Mouse (Mus musculus) midbrain, embryonic 14.5 days (tissue): ENCODE results near the gene Tesc. TPM values are rescaled to one million over a fixed set of nuclear protein-coding genes. Genes with fewer than 3 reads are reported as not detected.

Source experiments
- ATAC-seq: fragments of 200-750 bp; cut with Nextera tagmentation; 2 replicates; pipeline ENCODE4 v1.8.0; 2017; ENCODE audit warnings: moderate number of reproducible peaks, moderate library complexity; ENCODE audit not compliant: low FRiP score, low TSS enrichment
- DNase-seq: peaks from one replicate; pipeline ENCODE4 v3.0.0-alpha.2; 2015
- H3K27ac ChIP-seq: fragments of 300-500 bp; sonication (generic); replicated peaks from 2 replicates; pipeline ENCODE4 v1.5.1; 2014; ENCODE audit warnings: mild to moderate bottlenecking, low read depth, low read length, moderate library complexity
- H3K27me3 ChIP-seq: fragments of 300-500 bp; sonication (generic); 2 replicates; pipeline ENCODE4 v1.6.1; 2014; ENCODE audit warnings: low read length, control low read depth, mixed read lengths; ENCODE audit not compliant: control insufficient read depth, insufficient read depth
- H3K36me3 ChIP-seq: fragments of 300-500 bp; sonication (generic); 2 replicates; pipeline ENCODE4 v1.6.1; 2014; ENCODE audit warnings: low read length, control low read depth; ENCODE audit not compliant: control insufficient read depth, insufficient read depth
- H3K4me1 ChIP-seq: fragments of 300-500 bp; sonication (generic); 2 replicates; pipeline ENCODE4 v1.6.1; 2014; ENCODE audit warnings: mild to moderate bottlenecking, antibody characterized with exemption, low read length, control low read depth; ENCODE audit not compliant: control insufficient read depth, insufficient read depth
- H3K4me2 ChIP-seq: fragments of 300-500 bp; sonication (generic); 2 replicates; pipeline ENCODE4 v1.6.1; 2014; ENCODE audit warnings: mild to moderate bottlenecking, low read length, moderate library complexity
- H3K4me3 ChIP-seq: fragments of 300-500 bp; sonication (generic); replicated peaks from 2 replicates; pipeline ENCODE4 v1.5.1; 2014; ENCODE audit warnings: low read depth, low read length
- H3K9ac ChIP-seq: fragments of 300-500 bp; sonication (generic); replicated peaks from 2 replicates; pipeline ENCODE4 v1.6.1; 2014; ENCODE audit warnings: mild to moderate bottlenecking, low read length, moderate library complexity
- H3K9me3 ChIP-seq: fragments of 300-500 bp; sonication (generic); 2 replicates; pipeline ENCODE4 v1.6.1; 2016; ENCODE audit warnings: low read length, control low read depth, mixed read lengths; ENCODE audit not compliant: control insufficient read depth
- WGBS: fragments of 180-500 bp; shearing (Covaris S2); extraction: QIAGEN DNeasy Blood & Tissue Kit; methylation state at CpG from one replicate; pipeline ENCODE4 v1.1.7; 2014; 5-methylcytosine and 5-hydroxymethylcytosine counted together
- polyA plus RNA-seq: library from polyadenylated mRNA; unstranded; fragments of >200 nt; fragmentation: Nextera tagmentation; extraction: Ambion mirVana; gene quantifications from 2 replicates; pipeline ENCODE4 v1.2.1, GENCODE M21; 2014

The Tesc gene
- polyA plus RNA-seq, 1 experiment from 2014 or later = 4.9 TPM

- no peak overlapping the region for H3K9ac ChIP-seq
- H3K4me2 ChIP-seq = no peak overlapping the region
- peaks cover 10% of the 10 kb centered on the region; the same call in 1 of the 2 replicates for H3K4me1 ChIP-seq
- no peaks in the 10 kb centered on the region for H3K9me3 ChIP-seq
- DNase-seq = no peak
- WGBS = 83% methylated on average over 8 of the region's 8 CpGs
- peaks cover 16% of the 10 kb centered on the region for H3K36me3 ChIP-seq
- H3K27ac ChIP-seq = peak overlapping the region; percentile 45
- no peak overlapping the region for H3K4me3 ChIP-seq
- H3K27me3 ChIP-seq = no peaks in the 10 kb centered on the region
- ATAC-seq = no peak
These were observed 72.4 kb downstream of the Tesc start for GRCm38 (mm10) chr5:118099870-118100478.

- WGBS = 84% methylated on average over 8 of the region's 8 CpGs
- Histone ChIP-seq H3K36me3 (peaks cover 25% of the 10 kb centered on the region), H3K4me2 (no peak overlapping the region), H3K9ac (no peak overlapping the region), H3K9me3 (no peaks in the 10 kb centered on the region), H3K27ac (no peak overlapping the region), H3K4me1 (peaks cover 16% of the 10 kb centered on the region), H3K27me3 (no peaks in the 10 kb centered on the region), H3K4me3 (no peak overlapping the region)
- DNase-seq (no peak), ATAC-seq (no peak)
These were observed 78.0 kb downstream of the Tesc start for GRCm38 (mm10) chr5:118105536-118105935.

GRCm38 (mm10) chr5:118106667-118107066 lies 79.1 kb downstream of the Tesc start:
- ATAC-seq = no peak
- Histone ChIP-seq H3K27me3 (no peaks in the 10 kb centered on the region), H3K9me3 (no peaks in the 10 kb centered on the region), H3K27ac (no peak overlapping the region), H3K36me3 (peaks cover 33% of the 10 kb centered on the region), H3K4me2 (no peak overlapping the region), H3K4me1 (peaks cover 16% of the 10 kb centered on the region), H3K4me3 (no peak overlapping the region), H3K9ac (no peak overlapping the region)
- 96% methylated on average over 10 of the region's 10 CpGs for WGBS
- no peak for DNase-seq

DNA sequence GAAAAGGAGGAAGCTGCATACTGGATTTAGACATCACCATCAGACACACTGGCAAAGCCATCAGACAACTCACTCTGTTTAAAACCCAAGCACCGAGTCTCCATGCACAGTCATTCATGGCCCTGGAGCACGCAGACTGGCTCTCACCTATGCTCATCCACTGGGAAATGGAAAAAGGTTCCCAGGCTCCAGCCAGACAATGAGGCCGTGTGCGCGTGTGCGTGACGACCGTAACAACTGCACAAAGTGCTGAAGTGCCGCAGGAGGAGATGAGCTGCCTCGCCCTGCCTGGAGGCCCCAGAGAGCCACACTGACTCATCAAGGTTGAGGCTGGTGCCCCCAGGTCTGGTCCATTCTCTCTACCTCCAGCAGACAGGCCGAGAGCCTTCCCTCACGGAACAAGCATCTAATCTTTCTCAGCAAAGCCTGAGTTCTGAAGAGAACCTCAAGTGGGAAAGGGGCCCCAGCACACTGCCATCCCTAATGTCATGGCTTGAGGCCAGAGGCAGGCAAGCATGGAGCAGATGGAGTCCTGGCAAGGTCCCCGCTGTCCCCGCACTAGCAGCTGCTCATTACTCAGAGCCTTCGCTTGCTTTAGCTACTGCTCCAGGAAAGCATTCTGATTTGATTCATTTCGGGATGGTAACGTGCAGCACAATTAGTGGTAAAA lies 80.7 kb downstream of the Tesc start:
- peak overlapping the region; percentile 67 for H3K27ac ChIP-seq
- peaks cover 16% of the 10 kb centered on the region for H3K4me1 ChIP-seq
- H3K27me3 ChIP-seq = no peaks in the 10 kb centered on the region
- H3K9ac ChIP-seq = no peak overlapping the region
- H3K4me3 ChIP-seq = no peak overlapping the region
- H3K9me3 ChIP-seq = no peaks in the 10 kb centered on the region
- 52% methylated on average over 17 of the region's 17 CpGs for WGBS
- no peak overlapping the region for H3K4me2 ChIP-seq
- ATAC-seq = peak; percentile 53; the same call in 1 of the 2 replicates
- DNase-seq = peak; percentile 61
- peaks cover 33% of the 10 kb centered on the region for H3K36me3 ChIP-seq

- H3K27ac ChIP-seq = peak overlapping the region; percentile 67
- H3K9ac ChIP-seq = no peak overlapping the region
- no peaks in the 10 kb centered on the region for H3K27me3 ChIP-seq
- DNase-seq = no peak
- ATAC-seq = no peak
- H3K36me3 ChIP-seq = peaks cover 33% of the 10 kb centered on the region
- H3K4me1 ChIP-seq = peaks cover 16% of the 10 kb centered on the region
- H3K9me3 ChIP-seq = no peaks in the 10 kb centered on the region
- H3K4me2 ChIP-seq = no peak overlapping the region
- no peak overlapping the region for H3K4me3 ChIP-seq
- 87% methylated on average over 7 of the region's 7 CpGs for WGBS
These were observed 81.4 kb downstream of the Tesc start for GRCm38 (mm10) chr5:118108794-118109440.

Other genes with a start within 250 kb of the Tesc start
- 1.9 and 2.5 TPM in 2 replicates for gene Nos1, start 246.7 kb upstream of the Tesc start, polyA plus RNA-seq
- gene Fbxo21, start 51.0 kb upstream of the Tesc start, polyA plus RNA-seq = 128 and 163 TPM in 2 replicates
- 21.4 and 21.6 TPM in 2 replicates for gene Fbxw8, start 127.7 kb downstream of the Tesc start, polyA plus RNA-seq
- 1.4 and 2.9 TPM in 2 replicates for gene Hrk, start 136.9 kb downstream of the Tesc start, polyA plus RNA-seq
- 14.8 and 16.4 TPM in 2 replicates for gene Rnft2, start 217.4 kb downstream of the Tesc start, polyA plus RNA-seq
- 17.2 and 17.6 TPM in 2 replicates for gene 2410131K14Rik, start 217.5 kb downstream of the Tesc start, polyA plus RNA-seq